Mouse (Mus musculus): ENCODE data around the gene Rtel1.

GRCm38 (mm10) chr2:181274639-181275038 is 44.9 kb upstream of the Rtel1 start:
- TF ChIP-seq CTCF (IDR thresholded peaks at IDR 0.05; ENCODE audit: borderline replicate concordance, control insufficient read depth, extremely low read depth, insufficient read depth, low read length, poor library complexity), result no peak
- no peak for TF ChIP-seq POLR2A (IDR thresholded peaks at IDR 0.05; ENCODE audit: control insufficient read depth, extremely low read depth, insufficient read depth, low read length, poor library complexity)
